Mouse (Mus musculus) kidney, adult 18-20 months (tissue): Measurements from ENCODE around the gene Zfp866.
A peak's percentile ranks its signal among the peaks of the same experiment; 100 is the strongest.

Experiments
- DNase-seq: peaks from one replicate; pipeline ENCODE4 v3.0.0; 2021

Zfp866 gene

DNA sequence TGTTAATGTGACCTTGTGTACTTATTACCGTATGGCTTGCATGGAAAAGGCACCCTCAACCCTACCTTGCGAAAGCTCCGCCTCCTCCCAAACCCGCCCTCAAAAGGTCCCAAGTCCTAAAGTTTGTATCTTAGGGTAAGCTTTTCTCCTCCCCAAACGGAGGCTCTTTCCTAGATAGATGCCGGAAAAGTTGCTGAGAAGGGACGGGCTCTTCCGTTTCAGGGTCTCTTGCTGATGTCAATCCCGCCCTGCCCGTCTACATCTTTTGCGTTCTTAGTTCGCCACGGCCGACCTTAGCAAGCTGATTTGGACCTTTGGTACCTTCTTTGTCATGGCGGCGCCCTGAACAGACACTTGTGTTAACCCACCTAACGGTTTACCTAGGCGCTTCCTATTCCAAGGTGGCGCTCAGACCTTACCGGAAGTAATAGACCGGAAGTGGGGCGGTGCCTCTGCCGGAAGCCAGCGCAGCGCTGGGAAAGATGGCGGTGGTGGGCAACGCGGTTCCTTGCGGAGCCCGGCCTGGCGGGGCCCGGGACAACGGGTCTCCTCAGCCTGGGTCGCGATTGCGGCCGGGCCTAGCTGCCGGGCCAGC, at the start of gene Zfp866, which contains the start of gene Atp13a1:
Gene Zfp866, minus strand, starts transcription at position 406 of the 595 bp plus-strand sequence.
Gene Atp13a1, plus strand, starts transcription at position 391 of the 595 bp plus-strand sequence.
- peak; percentile 91 for DNase-seq

DNA sequence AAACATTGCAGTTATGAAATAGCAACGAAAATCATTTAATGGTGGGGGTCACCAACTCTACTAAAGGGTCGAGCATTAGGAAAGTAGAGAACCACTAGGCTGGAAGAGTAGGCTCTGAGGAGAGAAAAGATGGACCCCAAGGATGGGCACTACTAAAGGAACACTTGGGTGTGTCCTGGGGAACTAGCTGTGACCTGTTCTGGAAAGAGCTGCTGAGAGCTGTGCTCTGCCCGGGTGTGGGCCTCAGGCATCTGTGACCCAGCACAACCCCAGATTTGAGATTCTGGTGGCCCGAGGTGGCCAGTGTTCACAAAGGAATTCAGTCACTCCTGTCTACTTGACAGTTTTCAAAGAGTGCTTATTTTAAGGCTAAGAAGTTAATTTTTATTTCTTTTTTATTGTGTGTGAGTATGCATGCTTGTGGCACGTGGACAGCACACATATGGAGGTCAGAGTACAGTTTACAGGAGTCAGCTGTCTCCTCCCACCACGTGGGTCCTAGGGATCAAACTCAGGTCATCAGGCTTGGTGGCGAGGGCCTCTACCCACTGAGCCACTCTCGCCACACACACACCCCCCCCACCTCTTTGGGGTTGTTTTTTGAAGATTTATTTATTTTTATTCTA, 46.2 kb upstream of the Zfp866 start:
- peak; percentile 48 for DNase-seq

DNA sequence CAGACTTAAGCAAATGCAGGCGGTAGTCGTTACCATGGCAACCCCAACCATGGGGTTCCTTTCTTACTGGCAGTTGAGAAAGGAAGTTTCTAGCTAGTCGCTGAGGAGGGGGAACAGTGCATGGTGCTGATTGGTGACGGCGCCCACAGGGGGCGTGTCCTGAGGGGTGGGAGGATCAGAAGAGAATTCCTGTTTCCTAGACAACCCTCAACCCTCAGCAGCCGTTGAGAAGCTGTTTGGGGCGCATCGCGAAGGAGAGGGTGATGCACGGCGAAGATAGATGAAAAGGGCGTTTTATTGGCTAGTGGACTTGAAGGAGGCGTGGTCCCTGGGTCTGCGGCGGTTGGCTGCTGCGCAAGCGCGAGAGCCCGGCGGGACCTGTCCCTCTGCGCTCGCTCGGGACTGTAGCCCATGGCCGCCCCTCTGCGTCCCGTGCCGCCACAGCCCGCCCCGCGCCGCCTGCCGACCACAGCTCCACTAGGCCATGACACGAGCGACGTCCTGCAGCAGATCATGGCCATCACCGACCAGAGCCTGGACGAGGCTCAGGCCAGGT, 41.4 kb upstream of the Zfp866 start, which contains the start of gene Pbx4:
Gene Pbx4, plus strand, starts transcription at position 194 of the 556 bp plus-strand sequence.
- DNase-seq: peak; percentile 77

DNA sequence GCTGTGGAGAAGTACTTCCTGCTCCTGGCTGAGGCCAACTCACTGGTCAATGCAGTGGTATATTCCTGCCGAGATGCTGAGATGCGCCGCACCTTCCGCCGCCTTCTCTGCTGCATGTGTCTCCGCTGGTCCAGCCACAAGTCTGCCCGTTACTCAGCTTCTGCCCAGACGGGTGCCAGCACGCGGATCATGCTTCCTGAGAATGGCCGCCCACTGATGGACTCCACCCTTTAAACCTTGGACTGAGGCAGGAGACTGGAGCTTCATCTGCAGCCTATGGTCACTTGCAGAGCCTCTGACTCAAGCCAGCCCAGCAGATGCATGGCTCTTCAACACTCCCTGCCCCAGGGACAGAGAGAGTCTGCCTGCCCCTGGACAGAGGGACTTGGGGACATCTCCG, 35.4 kb upstream of the Zfp866 start:
- peak; percentile 45 for DNase-seq

DNA sequence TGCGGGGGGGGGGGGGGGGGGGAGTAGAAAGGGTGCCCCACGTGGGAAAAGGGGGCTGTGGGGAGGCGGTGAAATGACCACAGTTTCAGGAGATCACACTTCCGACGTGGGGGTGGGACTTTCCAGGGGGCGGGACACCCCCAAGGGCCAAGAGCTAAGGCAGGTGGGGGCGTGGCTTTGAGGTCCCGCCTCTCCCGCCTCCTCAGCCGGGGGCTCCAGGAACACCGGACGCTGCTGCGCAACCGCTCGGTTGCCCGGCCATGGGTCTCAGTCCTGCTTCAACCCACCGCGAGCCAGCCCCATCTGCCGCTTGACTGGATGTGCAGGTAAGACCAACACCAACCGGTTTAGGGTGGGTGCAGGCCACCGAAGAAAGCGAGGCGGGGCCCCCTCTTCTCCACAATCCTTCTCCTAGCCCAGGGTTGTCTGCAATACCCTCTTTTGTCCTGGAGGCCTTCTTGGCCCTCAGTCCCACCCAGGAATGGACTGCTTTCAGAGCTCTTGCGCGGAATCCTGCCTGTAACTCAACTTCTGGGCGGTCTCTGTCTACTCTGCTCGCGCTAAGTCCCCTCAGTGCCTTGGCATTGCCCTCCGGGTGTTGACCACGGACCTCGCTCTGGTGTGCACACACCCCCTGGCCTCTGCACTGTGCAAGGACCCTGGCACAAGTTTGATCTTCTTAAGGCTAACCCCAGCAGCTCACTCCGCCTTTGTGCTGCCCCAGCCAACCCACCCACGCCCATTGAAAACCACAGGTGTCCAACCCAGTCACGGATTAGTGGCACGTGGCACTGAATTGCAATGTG, 31.6 kb upstream of the Zfp866 start, which contains the start of gene Lpar2:
Gene Lpar2, plus strand, starts transcription at position 44 of the 806 bp plus-strand sequence.
- peak; percentile 79 for DNase-seq

DNA sequence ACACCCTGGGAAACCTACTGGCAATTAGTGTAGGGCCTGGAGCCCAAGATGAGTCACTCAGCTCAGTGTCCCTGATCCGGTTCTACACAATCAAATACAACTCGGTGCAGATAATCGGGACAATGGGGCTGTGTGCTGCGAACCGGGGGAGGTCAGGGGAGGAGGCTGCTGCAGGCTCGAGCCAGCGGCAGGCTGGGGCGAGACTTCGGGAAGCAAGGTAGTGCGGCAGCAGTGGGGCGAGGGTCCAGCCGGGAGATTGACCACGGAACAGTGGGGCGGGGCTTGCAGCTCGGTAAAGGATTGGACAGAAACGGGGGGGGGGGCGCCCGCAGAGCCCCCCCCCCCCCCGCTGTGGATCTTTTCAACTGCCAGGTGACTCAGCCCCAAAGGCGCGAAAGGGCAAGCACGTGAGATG, 31.0 kb upstream of the Zfp866 start:
- peak; percentile 39 for DNase-seq

DNA sequence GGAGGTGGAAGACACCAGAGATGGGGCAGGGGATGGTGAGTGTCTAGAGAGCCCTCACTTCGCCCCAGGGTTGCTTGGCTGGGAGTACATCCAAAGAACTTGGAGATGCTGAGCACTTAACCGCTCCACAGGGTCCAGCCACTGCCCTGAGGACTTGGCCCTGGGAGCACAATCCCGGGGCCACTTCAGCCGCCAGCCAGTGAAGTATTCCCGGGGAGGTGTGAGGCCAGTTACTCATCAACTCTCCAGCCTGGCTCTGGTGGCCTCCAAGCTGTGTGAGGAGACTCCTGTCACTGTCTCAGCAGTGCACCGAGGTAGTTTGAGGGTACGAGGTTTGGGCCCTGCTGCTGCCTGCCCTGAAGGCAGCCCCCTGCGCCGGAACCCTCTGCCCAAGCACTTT, 29.5 kb upstream of the Zfp866 start:
- DNase-seq: peak; percentile 72

DNA sequence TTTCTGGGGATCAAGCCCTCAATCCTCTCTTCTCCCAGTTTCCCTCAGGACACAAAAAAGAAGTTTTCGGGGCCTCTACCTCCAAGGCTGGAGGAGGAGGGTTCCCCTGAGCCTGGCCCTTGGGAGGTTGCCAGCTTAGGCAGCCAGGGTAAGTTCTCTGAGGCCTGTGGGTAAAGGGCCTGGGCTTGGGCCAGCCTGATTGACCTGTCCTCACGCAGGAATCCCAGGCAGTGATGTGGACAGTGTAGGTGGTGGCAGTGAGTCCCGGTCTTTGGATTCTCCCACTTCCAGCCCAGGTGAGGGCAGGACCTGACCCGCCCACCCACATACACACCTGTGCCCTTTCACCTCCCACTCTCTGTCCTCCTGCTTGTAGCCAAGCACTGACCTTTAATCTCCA, 24.4 kb upstream of the Zfp866 start:
- DNase-seq: peak; percentile 47

DNA sequence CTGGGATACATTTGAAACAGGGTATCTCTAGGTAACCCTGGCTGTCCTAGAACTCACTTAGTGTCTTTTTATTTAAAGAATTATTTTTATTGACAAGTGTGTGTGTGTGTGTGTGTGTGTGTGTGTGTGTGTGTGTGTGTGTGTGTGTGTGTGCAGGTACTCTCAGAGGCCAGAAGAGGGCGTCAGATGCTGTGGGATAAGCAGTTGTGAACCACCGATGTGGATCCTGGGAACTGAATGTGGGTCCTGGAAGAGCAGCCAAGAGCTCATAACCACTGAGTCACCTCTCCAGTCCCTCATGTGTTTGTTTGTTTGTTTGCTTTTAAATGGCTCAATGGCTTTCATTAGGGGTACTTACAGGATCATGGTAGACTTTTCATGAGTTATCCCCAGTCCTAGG, 23.9 kb upstream of the Zfp866 start:
- no peak for DNase-seq

DNA sequence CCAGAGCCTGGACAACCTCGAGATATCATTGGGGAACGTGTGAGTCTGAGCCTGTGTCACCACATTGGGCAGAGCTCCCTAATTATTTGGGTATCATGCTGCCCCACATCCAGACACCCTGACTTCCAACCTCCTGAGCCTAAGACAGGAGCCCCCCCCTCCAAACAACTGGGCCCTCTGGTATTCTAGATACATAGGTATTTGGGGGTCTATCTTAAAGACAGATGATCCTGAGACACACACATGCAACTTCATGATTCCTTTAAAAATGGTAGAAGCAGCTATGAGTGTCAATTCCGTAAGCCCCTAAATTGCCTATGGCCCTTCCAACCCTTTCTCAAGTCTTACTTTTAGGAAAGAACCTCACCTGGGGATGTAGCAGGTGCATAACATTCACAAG, 18.8 kb upstream of the Zfp866 start:
- no peak for DNase-seq

DNA sequence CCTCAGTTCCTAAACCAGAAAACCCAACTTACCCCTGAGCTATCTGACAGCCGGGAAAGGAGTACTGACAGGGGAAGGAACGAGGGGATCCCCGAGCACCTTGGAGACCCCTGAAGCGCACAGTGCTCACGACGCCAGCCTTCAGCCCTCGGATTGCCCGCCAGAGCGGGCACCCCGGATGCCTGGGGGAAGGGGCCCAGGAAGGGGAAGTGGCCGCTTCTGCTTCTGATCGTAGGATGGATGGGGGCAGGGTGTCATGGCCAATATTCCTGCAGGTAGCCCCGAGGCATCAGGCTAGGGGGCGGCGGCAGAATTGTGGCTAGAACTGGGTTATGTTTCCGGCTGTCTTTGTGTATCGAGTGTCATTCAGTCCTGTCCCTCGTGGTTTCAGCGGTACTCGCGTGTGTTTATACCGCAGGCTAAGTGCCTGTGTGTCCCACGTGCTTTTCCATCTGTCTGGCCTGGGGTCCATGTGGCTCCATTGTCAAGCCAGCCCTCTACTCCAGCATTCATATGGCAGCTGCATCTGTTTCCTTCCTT, 18.0 kb upstream of the Zfp866 start:
- no peak for DNase-seq

DNA sequence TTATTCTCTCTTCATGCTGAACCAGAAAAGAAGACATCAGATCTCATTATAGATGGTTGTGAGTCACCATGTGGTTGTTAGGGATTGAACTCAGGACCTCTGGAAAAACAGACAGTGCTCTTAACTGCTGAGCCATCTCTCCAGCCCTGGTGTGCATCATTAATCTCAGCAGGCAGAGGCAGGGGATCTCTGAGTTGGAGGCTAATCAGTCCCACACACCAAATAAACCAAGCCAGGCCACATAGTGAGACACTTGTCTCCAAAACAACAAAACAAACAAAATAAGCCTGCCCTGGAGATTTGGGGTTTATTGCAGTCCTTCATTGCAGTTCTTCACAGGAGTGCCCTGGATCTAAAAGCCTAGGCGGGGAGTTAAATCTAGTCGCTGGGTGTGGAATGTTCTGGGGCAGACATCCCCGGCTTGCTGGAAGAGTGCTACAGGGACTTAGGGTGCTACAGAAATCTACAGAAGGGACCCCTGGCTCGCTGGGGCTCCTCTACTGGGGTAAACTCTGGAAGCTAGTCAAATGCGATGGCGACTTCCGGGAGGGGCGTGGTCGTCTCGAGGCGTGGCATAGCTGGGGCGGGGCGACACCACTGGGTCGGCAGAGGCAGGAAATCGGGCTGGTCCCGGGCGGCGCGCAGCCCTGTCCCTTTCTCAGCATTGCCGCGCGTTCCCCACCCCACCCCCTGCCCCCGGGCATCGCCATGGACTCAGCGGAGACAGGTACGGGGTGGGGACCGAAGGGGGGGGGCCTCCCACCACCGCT, 17.3 kb upstream of the Zfp866 start, which contains the start of gene Gmip:
Gene Gmip, plus strand, starts transcription at position 586 of the 770 bp plus-strand sequence.
- DNase-seq: peak; percentile 87

DNA sequence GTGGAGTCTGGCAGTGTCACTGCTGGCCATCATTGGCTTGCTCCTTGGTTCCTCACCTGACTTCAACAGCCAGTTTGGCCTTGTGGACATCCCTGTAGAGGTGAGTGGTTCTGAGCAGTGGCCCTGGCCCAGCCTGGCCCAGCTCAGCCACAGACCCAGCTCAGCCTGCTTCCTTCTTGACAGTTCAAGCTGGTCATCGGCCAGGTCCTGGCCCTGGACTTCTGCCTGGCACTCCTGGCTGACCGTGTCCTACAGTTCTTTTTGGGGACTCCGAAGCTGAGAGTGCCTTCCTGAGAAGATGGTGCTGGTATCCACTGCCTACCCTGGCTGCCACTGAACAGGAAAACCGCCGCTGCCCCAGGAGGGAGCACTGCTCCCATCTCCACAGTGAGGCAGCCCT, 16.3 kb upstream of the Zfp866 start:
- no peak for DNase-seq

DNA sequence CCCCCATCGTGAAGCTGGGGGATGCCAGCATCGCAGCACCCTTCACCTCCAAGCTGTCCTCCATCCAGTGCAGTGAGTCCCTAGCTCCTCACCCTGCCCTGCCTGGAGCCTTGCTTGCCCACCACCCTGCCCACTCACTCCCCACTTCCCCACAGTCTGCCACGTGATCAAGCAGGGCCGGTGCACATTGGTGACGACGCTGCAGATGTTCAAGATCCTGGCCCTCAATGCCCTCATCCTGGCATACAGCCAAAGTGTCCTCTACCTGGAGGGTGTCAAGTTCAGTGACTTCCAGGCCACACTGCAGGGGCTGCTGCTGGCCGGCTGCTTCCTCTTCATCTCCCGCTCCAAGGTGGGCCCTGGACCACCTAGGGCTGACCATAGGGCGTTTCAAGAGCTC, 14.5 kb upstream of the Zfp866 start:
- DNase-seq: no peak

DNA sequence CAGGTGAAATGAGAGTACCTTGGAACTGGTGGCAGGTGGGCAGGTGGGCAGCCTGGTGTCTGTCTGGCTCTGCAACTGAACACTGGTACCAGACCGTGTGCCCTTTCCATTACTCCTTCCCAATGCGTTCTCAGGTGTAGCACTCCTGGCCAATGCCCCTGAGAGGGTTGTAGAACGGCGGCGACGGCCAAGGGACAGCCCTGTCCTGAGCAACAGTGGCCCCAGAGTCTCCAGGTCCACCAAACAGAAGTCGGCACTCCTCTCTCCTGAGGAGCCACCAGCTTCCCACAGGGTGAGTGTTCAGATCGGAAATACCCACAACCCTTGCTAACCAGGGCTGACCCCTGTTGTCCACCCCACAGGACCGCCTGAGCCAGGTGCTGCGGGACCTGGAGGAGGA, 14.1 kb upstream of the Zfp866 start:
- DNase-seq: no peak

DNA sequence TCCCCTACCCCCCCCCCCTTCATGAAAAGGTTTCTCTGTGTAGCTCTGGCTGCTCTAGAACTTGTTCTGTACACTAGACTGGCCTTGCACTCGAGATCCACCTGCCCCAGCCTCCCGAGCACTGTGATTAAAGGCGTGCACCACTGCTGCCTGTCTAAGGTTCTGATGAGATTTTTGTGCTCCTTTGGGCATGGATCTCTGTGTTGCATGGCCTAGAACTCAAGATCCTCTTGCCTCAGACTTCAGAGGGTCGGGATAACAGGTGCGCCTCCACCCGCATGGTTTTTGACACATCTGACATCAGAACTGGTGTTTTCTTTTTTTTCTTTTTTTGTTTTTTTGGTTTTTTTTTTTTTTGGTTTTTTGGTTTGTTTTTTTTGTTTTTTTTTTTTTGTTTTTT, 13.6 kb upstream of the Zfp866 start:
- no peak for DNase-seq

DNA sequence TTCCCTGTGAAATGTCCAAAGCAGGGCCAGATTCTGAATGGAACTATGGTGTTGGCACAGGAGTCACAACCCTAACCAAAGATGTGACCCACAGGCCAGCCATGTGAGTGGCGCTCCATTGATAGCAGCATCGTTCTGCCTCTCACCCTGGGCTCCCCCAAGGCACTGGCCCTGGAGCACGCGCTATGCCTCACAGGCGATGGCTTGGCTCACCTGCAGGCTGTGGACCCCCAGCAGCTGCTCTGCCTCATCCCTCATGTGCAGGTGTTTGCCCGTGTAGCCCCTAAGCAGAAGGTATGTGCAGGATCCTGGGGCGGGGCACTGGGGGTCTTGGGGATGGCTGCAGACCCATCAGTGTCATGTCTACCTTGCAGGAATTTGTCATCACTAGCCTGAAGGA, 12.4 kb upstream of the Zfp866 start:
- no peak for DNase-seq

DNA sequence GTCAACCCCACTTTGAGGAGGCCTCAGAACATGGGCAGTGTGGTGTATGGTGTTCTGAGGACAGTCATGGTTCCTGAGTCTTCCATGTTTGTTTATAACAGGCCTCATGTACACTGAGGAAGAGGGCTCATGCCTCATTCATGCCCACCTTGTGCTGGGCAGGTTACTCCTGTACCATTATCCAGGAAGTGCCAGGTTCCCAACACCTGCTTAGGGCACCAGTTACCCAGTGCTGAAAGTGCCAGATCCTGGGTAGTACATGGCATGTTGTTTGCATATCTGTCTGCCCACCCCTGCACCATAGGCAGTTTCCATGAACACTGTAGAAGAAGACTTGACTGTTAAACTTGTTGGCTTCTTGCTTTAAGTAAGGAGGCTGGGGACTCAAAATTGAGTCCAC, 11.2 kb upstream of the Zfp866 start:
- no peak for DNase-seq

DNA sequence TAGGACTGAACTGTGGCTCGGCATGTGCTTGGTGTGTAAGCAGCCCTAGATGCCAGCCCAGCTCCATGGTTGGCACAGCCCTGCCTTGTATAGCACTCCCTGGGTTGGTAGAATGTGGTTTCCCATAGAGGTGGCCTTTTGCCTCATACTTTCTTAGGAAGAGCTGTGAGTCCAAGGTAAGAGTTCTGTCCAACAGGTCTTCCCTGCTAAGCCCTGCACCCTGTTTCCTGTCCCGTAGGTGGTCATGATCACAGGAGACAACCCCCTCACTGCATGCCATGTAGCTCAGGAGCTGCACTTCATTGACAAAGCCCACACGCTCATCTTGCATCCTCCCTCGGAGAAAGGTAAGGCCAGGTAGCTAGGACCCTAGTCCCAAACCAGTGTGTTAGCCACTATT, 10.8 kb upstream of the Zfp866 start:
- no peak for DNase-seq

DNA sequence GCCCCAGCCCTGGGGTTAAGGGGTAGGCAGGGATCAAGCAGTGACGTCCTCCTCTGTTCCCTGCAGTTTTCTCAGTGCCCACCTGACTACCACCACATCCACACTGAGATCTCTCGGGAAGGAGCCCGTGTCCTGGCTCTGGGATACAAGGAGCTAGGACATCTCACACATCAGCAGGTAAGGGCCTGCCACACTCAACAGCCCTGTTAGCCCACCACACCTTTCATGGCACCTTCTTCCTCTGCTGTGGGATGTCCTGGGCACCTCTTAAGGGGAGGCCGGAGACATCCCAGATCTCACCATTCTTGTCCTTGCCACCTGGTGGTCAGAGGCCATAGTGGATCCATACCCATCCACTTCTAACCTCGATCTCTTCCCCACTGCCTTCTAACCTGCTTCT, 9.0 kb upstream of the Zfp866 start:
- no peak for DNase-seq

DNA sequence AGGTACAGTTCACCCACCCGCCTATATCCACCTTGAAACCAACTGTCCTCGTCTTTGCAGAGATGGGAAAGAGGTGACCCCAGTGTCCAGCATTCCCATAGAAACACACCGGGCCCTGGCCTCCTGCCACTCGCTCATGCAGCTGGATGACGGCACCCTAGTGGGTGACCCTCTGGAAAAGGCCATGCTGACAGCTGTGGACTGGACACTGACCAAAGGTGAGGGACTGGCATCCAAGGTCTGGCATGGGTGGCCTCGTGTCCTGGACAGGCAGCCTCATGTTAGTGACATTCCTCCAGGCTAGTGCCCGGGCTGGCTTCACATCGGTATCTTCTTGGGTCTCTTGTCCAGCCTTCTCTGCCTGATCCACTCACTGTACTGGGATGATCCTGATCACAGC, 8.3 kb upstream of the Zfp866 start:
- DNase-seq: no peak

DNA sequence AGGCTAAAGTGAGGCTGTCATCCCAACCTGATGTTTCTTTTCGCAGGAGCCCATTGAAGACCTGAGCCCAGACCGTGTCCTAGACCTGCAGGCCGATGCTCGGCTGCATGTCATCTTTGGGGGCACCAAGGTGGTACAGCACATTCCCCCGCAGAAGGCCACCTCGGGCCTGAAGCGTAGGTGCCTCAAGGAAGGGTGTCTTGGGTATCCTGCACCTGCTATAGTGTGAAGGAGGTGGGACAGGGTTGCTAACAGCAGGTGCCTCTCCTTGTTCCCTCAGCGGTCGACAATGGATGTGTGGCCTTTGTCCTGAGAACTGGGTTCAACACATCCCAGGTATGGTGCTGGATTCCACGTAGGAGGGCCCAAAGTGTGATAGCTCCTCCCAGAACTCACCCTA, 6.7 kb upstream of the Zfp866 start:
- DNase-seq: no peak
